Comparison of ENCODE assay signal across 8 mouse cellular contexts in genomic region chr4:95054336-95054735, GRCm38 (mm10). TPM values are rescaled to one million over a fixed set of nuclear protein-coding genes. Genes with fewer than 3 reads are reported as not detected.
A peak's percentile ranks its signal among the peaks of the same experiment; 100 is the strongest.
DNase-seq lines count a peak whose midpoint lies in the region; ATAC-seq and TF ChIP-seq lines count a peak whose summit lies in the region.

No protein-coding gene starts in this region.

- H3K9me3 ChIP-seq in kidney, embryonic 14.5 days (ENCODE audit: control insufficient read depth, low read length): no peaks in the 10 kb centered on the region
- no peaks in the 10 kb centered on the region for H3K9me3 ChIP-seq in embryonic facial prominence, embryonic 13.5 days
- H3K9me3 ChIP-seq in hindbrain, embryonic 16.5 days (ENCODE audit: control insufficient read depth, low read length): no peaks in the 10 kb centered on the region
- no peaks in the 10 kb centered on the region for H3K9me3 ChIP-seq in midbrain, embryonic 15.5 days

- peak overlapping the region; percentile 74 for H3K4me2 ChIP-seq in kidney, embryonic 14.5 days (replicated peaks; ENCODE audit: low read depth, low read length)
- H3K4me2 ChIP-seq in embryonic facial prominence, embryonic 13.5 days: peak overlapping the region; percentile 94
- peak overlapping the region; percentile 82 for H3K4me2 ChIP-seq in hindbrain, embryonic 16.5 days (ENCODE audit: low read length)
- H3K4me2 ChIP-seq in midbrain, embryonic 15.5 days: peak overlapping the region; percentile 90; the same call in 1 of the 2 replicates

- H3K27ac ChIP-seq in kidney, embryonic 14.5 days (ENCODE audit: low read depth, low read length): peak overlapping the region; percentile 43; the same call in 1 of the 2 replicates
- H3K27ac ChIP-seq in embryonic facial prominence, embryonic 13.5 days: peak overlapping the region; percentile 98; the same call in 1 of the 2 replicates
- H3K27ac ChIP-seq in hindbrain, embryonic 16.5 days (ENCODE audit: low read depth, low read length): no peak overlapping the region
- no peak overlapping the region for H3K27ac ChIP-seq in midbrain, embryonic 15.5 days
- no peak overlapping the region for H3K27ac ChIP-seq in cerebellum, adult 2 months (ENCODE audit: insufficient read depth, low read length)

- whole genome bisulfite sequencing in kidney, embryonic 14.5 days: 21% methylated on average over 4 of the region's 4 CpGs
- 32% methylated on average over 4 of the region's 4 CpGs for WGBS in embryonic facial prominence, embryonic 13.5 days
- 42% methylated on average over 4 of the region's 4 CpGs for WGBS in hindbrain, embryonic 16.5 days
- 56% methylated on average over 4 of the region's 4 CpGs for WGBS in midbrain, embryonic 15.5 days
- 73% methylated on average over 4 of the region's 4 CpGs for WGBS in cerebellum, adult 2 months

- H3K4me1 ChIP-seq in kidney, embryonic 14.5 days (ENCODE audit: control insufficient read depth, insufficient read depth, low read length): peaks cover 27% of the 10 kb centered on the region
- peaks cover 19% of the 10 kb centered on the region for H3K4me1 ChIP-seq in embryonic facial prominence, embryonic 13.5 days
- peaks cover 7% of the 10 kb centered on the region for H3K4me1 ChIP-seq in hindbrain, embryonic 16.5 days (ENCODE audit: control insufficient read depth, insufficient read depth, low read depth, low read length)
- H3K4me1 ChIP-seq in midbrain, embryonic 15.5 days: peaks cover 28% of the 10 kb centered on the region
- no peaks in the 10 kb centered on the region; the same call in 1 of the 2 replicates for H3K4me1 ChIP-seq in cerebellum, adult 2 months (ENCODE audit: control insufficient read depth, insufficient read depth, low read length)

- H3K4me3 ChIP-seq in kidney, embryonic 14.5 days (ENCODE audit: low read length): no peak overlapping the region
- no peak overlapping the region for H3K4me3 ChIP-seq in embryonic facial prominence, embryonic 13.5 days
- no peak overlapping the region for H3K4me3 ChIP-seq in hindbrain, embryonic 16.5 days (ENCODE audit: low read length)
- no peak overlapping the region for H3K4me3 ChIP-seq in midbrain, embryonic 15.5 days
- no peak overlapping the region for H3K4me3 ChIP-seq in cerebellum, adult 2 months (replicated peaks; ENCODE audit: insufficient read depth, low read depth, low read length)

- H3K36me3 ChIP-seq in kidney, embryonic 14.5 days (ENCODE audit: control insufficient read depth, insufficient read depth, low read length): no peaks in the 10 kb centered on the region
- no peaks in the 10 kb centered on the region for H3K36me3 ChIP-seq in embryonic facial prominence, embryonic 13.5 days
- no peaks in the 10 kb centered on the region for H3K36me3 ChIP-seq in hindbrain, embryonic 16.5 days (ENCODE audit: control insufficient read depth, insufficient read depth, low read length)
- no peaks in the 10 kb centered on the region for H3K36me3 ChIP-seq in midbrain, embryonic 15.5 days (replicated peaks)

- H3K9ac ChIP-seq in kidney, embryonic 14.5 days (ENCODE audit: low read depth, low read length): peak overlapping the region; percentile 12; the same call in 1 of the 2 replicates
- no peak overlapping the region for H3K9ac ChIP-seq in embryonic facial prominence, embryonic 13.5 days
- no peak overlapping the region for H3K9ac ChIP-seq in hindbrain, embryonic 16.5 days (ENCODE audit: low read depth, low read length)
- no peak overlapping the region for H3K9ac ChIP-seq in midbrain, embryonic 15.5 days

- no peak for TF ChIP-seq POLR2A in cerebellum, adult 2 months (IDR thresholded peaks at IDR 0.05; ENCODE audit: borderline replicate concordance, insufficient read depth, low read length)

- DNase-seq in kidney, postnatal 14 days: no peak
- DNase-seq in MN1 (ENCODE audit: low spot score): no peak
- DNase-seq in adrenal gland, postnatal 36 days: no peak
- no peak for DNase-seq in cerebellum, adult 2 months

- no peak for ATAC-seq in kidney, embryonic 14.5 days (ENCODE audit: low FRiP score, low TSS enrichment)
- ATAC-seq in embryonic facial prominence, embryonic 13.5 days (ENCODE audit: insufficient number of reproducible peaks, insufficient read depth, low FRiP score, low TSS enrichment, low read depth): no peak
- ATAC-seq in hindbrain, embryonic 16.5 days: no peak
- no peak for ATAC-seq in midbrain, embryonic 15.5 days (replicated peaks)

- no peaks in the 10 kb centered on the region for H3K27me3 ChIP-seq in kidney, embryonic 14.5 days (ENCODE audit: control insufficient read depth, insufficient read depth, low read length)
- H3K27me3 ChIP-seq in embryonic facial prominence, embryonic 13.5 days: no peaks in the 10 kb centered on the region
- H3K27me3 ChIP-seq in hindbrain, embryonic 16.5 days (replicated peaks; ENCODE audit: control insufficient read depth, insufficient read depth, low read length): no peaks in the 10 kb centered on the region
- no peaks in the 10 kb centered on the region for H3K27me3 ChIP-seq in midbrain, embryonic 15.5 days (replicated peaks)
- H3K27me3 ChIP-seq in cerebellum, adult 2 months (ENCODE audit: control insufficient read depth, insufficient read depth, low read length): no peaks in the 10 kb centered on the region

- no peak for TF ChIP-seq CTCF in cerebellum, adult 2 months (IDR thresholded peaks at IDR 0.05; ENCODE audit: borderline replicate concordance, insufficient read depth, low read depth, low read length)

RNA-seq across cellular contexts. Expression of gene Jun, which starts 2.3 kb away (rescaled TPM):
- 24.0 and 30.2 TPM in 2 replicates for polyA plus RNA-seq in kidney, embryonic 14.5 days (2014; fragmentation: Nextera tagmentation; extraction: Ambion mirVana)
- polyA plus RNA-seq in embryonic facial prominence, embryonic 13.5 days (2015; fragmentation: Nextera tagmentation; extraction: Ambion mirVana): 56.3 and 61.2 TPM in 2 replicates
- 62.9 and 63.7 TPM in 2 replicates for polyA plus RNA-seq in hindbrain, embryonic 16.5 days (2015; fragmentation: Nextera tagmentation; extraction: Ambion mirVana)
- 49.9 and 53.9 TPM in 2 replicates for polyA plus RNA-seq in midbrain, embryonic 15.5 days (2015; fragmentation: Nextera tagmentation; extraction: Ambion mirVana)
- 100 to 1,000 TPM; 145 to 309 TPM for total RNA-seq in adrenal gland, postnatal 36 days (2021)
- 50.8 and 59.7 TPM in 2 replicates for polyA plus RNA-seq in cerebellum, adult 2 months (2012; rRNA removed)

Comparison
In these comparisons a context has a peak if more than half of its experiments do, and no peak if none do; other contexts are left out.
1. H3K27ac ChIP-seq: peak in kidney, embryonic 14.5 days (single experiment) and embryonic facial prominence, embryonic 13.5 days (single experiment); none in hindbrain, embryonic 16.5 days (single experiment), midbrain, embryonic 15.5 days (single experiment) and cerebellum, adult 2 months (single experiment).
2. Peak in every context shown above with its lines, with median percentiles within 50 percentile points of each other: H3K4me2 ChIP-seq.